Mouse (Mus musculus): ENCODE results near the gene Ddx47. TPM values are rescaled to one million over a fixed set of nuclear protein-coding genes. Genes with fewer than 3 reads are reported as not detected.

The Ddx47 gene
- total RNA-seq, 2 experiments from 2014 or later, result 57.4 to 61.4 TPM

DNA sequence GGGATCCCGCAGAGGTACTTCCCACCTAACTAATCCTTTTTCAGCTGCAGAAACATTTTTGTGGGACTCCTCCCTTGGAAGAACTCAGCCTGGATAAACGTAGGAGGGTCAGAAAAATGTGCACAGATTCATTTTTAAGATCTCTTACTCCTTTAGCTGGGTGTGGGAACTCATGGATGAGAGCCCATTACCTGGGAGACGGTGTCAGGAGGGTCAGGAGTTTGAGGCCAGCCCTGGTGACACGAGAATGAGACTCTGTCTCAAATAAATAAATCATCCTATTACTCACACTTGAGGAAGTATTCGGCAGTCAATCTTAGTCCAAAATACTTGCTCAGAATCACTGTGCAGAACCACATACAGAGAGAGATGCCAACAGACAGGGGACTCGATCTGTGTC lies 58.4 kb downstream of the Ddx47 start:
- DNase-seq, result no peak

DNA sequence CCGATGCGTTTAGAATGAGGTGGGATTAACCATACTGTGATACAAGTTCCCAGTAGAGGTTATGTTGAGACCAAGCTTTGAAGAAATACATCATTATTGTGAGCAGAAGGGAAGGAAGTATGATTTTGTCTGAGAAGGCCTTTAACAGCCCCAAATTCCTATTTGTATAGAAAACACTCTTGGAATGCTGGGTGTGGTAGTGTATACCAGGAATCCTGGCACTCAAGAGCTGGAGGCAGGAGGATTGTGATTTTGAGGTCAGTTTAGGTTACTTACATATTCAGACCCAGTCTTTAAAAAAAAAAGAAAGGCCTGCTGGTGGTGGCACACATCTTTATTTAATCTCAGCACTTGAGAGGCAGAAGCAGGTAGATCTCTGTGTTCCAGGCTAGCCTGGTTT lies 58.9 kb downstream of the Ddx47 start:
- DNase-seq, result no peak

Other genes with a start within 250 kb of the Ddx47 start
- gene Dusp16, start 219.0 kb upstream of the Ddx47 start, total RNA-seq (2021), result 10 to 100 TPM; 19.3 to 23.0 TPM
- gene Crebl2, start 181.5 kb upstream of the Ddx47 start, total RNA-seq (2021), result 10 to 100 TPM; 14.8 to 17.3 TPM
- 10 to 100 TPM in 1 of 2 experiments, 1 to 10 TPM in 1; 7.9 to 11.1 TPM for gene Gpr19, start 113.0 kb upstream of the Ddx47 start, total RNA-seq (2021)
- 10 to 100 TPM; 46.2 TPM for gene Cdkn1b, start 91.2 kb upstream of the Ddx47 start, total RNA-seq (2021)
- gene Apold1, start 29.9 kb upstream of the Ddx47 start, total RNA-seq (2021), result 10 to 100 TPM in 1 of 2 experiments, 1 to 10 TPM in 1; 6.7 to 38.4 TPM
- gene Gprc5a, start 54.0 kb downstream of the Ddx47 start, total RNA-seq (2021), result 1 to 10 TPM; 1.1 to 2.1 TPM
- not detected for gene Gprc5d, start 106.7 kb downstream of the Ddx47 start, total RNA-seq (2021)
- gene Fam234b, start 186.4 kb downstream of the Ddx47 start, total RNA-seq (2021), result 10 to 100 TPM; 25.9 to 29.4 TPM
- 10 to 100 TPM; 47.4 to 58.4 TPM for gene Hebp1, start 186.4 kb downstream of the Ddx47 start, total RNA-seq (2021)
- not detected for gene Gsg1, start 242.7 kb downstream of the Ddx47 start, total RNA-seq (2021)